Mouse (Mus musculus): Measurements from ENCODE around the gene Wwox. TPM values are rescaled to one million over a fixed set of nuclear protein-coding genes. Genes with fewer than 3 reads are reported as not detected.

Gene Wwox
- total and polyA plus RNA-seq, 3 experiments, result 7.6 to 61.8 (median 12.2) TPM

DNA sequence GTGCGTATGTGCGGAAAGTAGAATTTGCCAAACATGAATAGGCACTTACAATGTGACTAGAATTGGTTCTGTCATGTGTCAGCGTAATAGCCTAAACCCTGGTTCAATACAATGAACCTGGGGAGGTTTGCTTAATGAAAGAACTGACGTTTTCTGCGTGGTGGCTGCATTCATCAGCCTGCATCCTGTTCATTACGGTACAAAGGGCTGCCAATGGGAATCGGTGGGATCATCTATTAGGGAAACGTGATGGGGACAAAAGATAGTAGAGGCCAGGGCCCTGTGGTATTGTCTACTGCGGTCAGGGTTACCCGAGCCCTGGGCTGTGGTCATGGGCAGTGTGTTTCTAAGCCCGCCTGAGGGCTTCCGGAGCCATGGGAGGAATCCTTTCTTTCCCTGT lies 459.7 kb downstream of the Wwox start:
- Histone ChIP-seq H3K9me3 (replicated peaks; ENCODE audit: insufficient read depth, low read length) (no peaks in the 10 kb centered on the region), H3K36me3 (ENCODE audit: control insufficient read depth in 1 of 2, insufficient read depth in 2 of 2, low read length in 2 of 2) (no peaks in the 10 kb centered on the region), H3K4me1 (ENCODE audit: control insufficient read depth in 1 of 2, insufficient read depth in 2 of 2, low read length in 2 of 2) (no peaks in the 10 kb centered on the region), H3K79me2 (ENCODE audit: control insufficient read depth, insufficient read depth, low read length, poor library complexity) (no peaks in the 10 kb centered on the region), H3K4me3 (ENCODE audit: control insufficient read depth in 1 of 2, insufficient read depth in 1 of 2, low read depth in 2 of 2, low read length in 2 of 2) (no peak overlapping the region), H3K27ac (ENCODE audit: control insufficient read depth, low read depth, low read length) (no peak overlapping the region), H3K9ac (ENCODE audit: control insufficient read depth, low read depth, low read length, poor library complexity, severe bottlenecking) (no peak overlapping the region), H3K27me3 (ENCODE audit: control insufficient read depth in 1 of 2, insufficient read depth in 2 of 2, low read length in 2 of 2) (no peaks in the 10 kb centered on the region)
- no peak for DNase-seq (ENCODE audit: low read depth, low spot score)
- no peak for TF ChIP-seq TCF12 (IDR thresholded peaks at IDR 0.05; ENCODE audit: low read depth, low read length)
- TF ChIP-seq GABPA (IDR thresholded peaks at IDR 0.05; ENCODE audit: low read depth, low read length), result no peak
- TF ChIP-seq POLR2A (IDR thresholded peaks at IDR 0.05; ENCODE audit: control insufficient read depth in 1 of 2, insufficient read depth in 1 of 2, low read depth in 1 of 2, low read length in 2 of 2, poor library complexity in 1 of 2), result no peak
- no peak for TF ChIP-seq GATA1 (IDR thresholded peaks at IDR 0.05; ENCODE audit: low read depth, low read length)
- TF ChIP-seq ZKSCAN1 (IDR thresholded peaks at IDR 0.05; ENCODE audit: low read depth, low read length), result no peak
- TF ChIP-seq TAL1 (IDR thresholded peaks at IDR 0.05; ENCODE audit: low read length), result no peak
- no peak for TF ChIP-seq MYB (IDR thresholded peaks at IDR 0.05; ENCODE audit: low read depth, low read length)
- TF ChIP-seq HCFC1 (IDR thresholded peaks at IDR 0.05; ENCODE audit: low read depth, low read length), result no peak
- no peak for TF ChIP-seq CTCF (IDR thresholded peaks at IDR 0.05 in 2 of 3, conservative IDR thresholded peaks at IDR 0.05 in 1 of 3; ENCODE audit: control insufficient read depth in 1 of 3, insufficient read depth in 1 of 3, low read depth in 2 of 3, low read length in 3 of 3, poor library complexity in 1 of 3, severe bottlenecking in 1 of 3)
- TF ChIP-seq MXI1 (IDR thresholded peaks at IDR 0.05; ENCODE audit: low read depth, low read length), result no peak
- no peak for TF ChIP-seq POLR2AphosphoS5 (IDR thresholded peaks at IDR 0.05; ENCODE audit: borderline replicate concordance, low read depth, low read length)
- TF ChIP-seq CHD1 (IDR thresholded peaks at IDR 0.05; ENCODE audit: low read depth, low read length), result no peak

- Histone ChIP-seq H3K36me3 (ENCODE audit: control insufficient read depth in 1 of 2, insufficient read depth in 2 of 2, low read length in 2 of 2) (no peaks in the 10 kb centered on the region), H3K9ac (ENCODE audit: control insufficient read depth, low read depth, low read length, poor library complexity, severe bottlenecking) (no peak overlapping the region), H3K4me1 (ENCODE audit: control insufficient read depth in 1 of 2, insufficient read depth in 2 of 2, low read length in 2 of 2) (no peaks in the 10 kb centered on the region), H3K27ac (ENCODE audit: control insufficient read depth, low read depth, low read length) (no peak overlapping the region), H3K9me3 (replicated peaks; ENCODE audit: insufficient read depth, low read length) (no peaks in the 10 kb centered on the region), H3K27me3 (ENCODE audit: control insufficient read depth in 1 of 2, insufficient read depth in 2 of 2, low read length in 2 of 2) (no peaks in the 10 kb centered on the region), H3K79me2 (ENCODE audit: control insufficient read depth, insufficient read depth, low read length, poor library complexity) (no peaks in the 10 kb centered on the region), H3K4me3 (ENCODE audit: control insufficient read depth in 1 of 2, insufficient read depth in 1 of 2, low read depth in 2 of 2, low read length in 2 of 2) (no peak overlapping the region)
- TF ChIP-seq RCOR1 (IDR thresholded peaks at IDR 0.05; ENCODE audit: low read depth, low read length), result no peak
- no peak for TF ChIP-seq ZNF384 (IDR thresholded peaks at IDR 0.05; ENCODE audit: low read depth, low read length)
- TF ChIP-seq NELFE (IDR thresholded peaks at IDR 0.05; ENCODE audit: low read depth, low read length), result no peak
- TF ChIP-seq MEF2A (IDR thresholded peaks at IDR 0.05; ENCODE audit: extremely low read depth, insufficient replicate concordance, low read depth, low read length, poor library complexity, severe bottlenecking), result no peak
- TF ChIP-seq MXI1 (IDR thresholded peaks at IDR 0.05; ENCODE audit: low read depth, low read length), result no peak
- TF ChIP-seq E2F4 (IDR thresholded peaks at IDR 0.05; ENCODE audit: borderline replicate concordance, low read depth, low read length), result no peak
- TF ChIP-seq KAT2A (conservative IDR thresholded peaks at IDR 0.05; ENCODE audit: low read depth, low read length), result no peak
- no peak for TF ChIP-seq ELF1 (IDR thresholded peaks at IDR 0.05; ENCODE audit: low read depth, low read length)
- no peak for TF ChIP-seq POLR2A (IDR thresholded peaks at IDR 0.05; ENCODE audit: control insufficient read depth in 1 of 2, insufficient read depth in 1 of 2, low read depth in 1 of 2, low read length in 2 of 2, poor library complexity in 1 of 2)
- DNase-seq (ENCODE audit: low read depth, low spot score), result no peak
These were observed 463.1 kb downstream of the Wwox start for GRCm38 (mm10) chr8:114902584-114902983.
